Mouse (Mus musculus) heart, postnatal 0 days (tissue): ENCODE results near the gene Cpa2. TPM values are rescaled to one million over a fixed set of nuclear protein-coding genes. Genes with fewer than 3 reads are reported as not detected.

Experiments
- ATAC-seq: fragments of 200-750 bp; cut with Nextera tagmentation; 2 replicates; pipeline ENCODE4 v1.8.0; 2017; ENCODE audit warnings: low read depth, moderate number of reproducible peaks, moderate library complexity; ENCODE audit not compliant: insufficient read depth
- DNase-seq: peaks from one replicate; pipeline ENCODE4 v3.0.0-alpha.2; 2016; ENCODE audit warnings: low spot score
- H3K27ac ChIP-seq: fragments of 300-500 bp; sonication (generic); 2 replicates; pipeline ENCODE4 v1.5.1; 2014; ENCODE audit warnings: low read depth, mild to moderate bottlenecking
- H3K27me3 ChIP-seq: fragments of 300-500 bp; sonication (generic); 2 replicates; pipeline ENCODE4 v1.6.1; 2014; ENCODE audit warnings: low read length, mixed read lengths; ENCODE audit not compliant: control insufficient read depth, insufficient read depth
- H3K36me3 ChIP-seq: fragments of 300-500 bp; sonication (generic); replicated peaks from 2 replicates; pipeline ENCODE4 v1.6.1; 2014; ENCODE audit warnings: low read length, mixed read lengths; ENCODE audit not compliant: control insufficient read depth, insufficient read depth
- H3K4me1 ChIP-seq: fragments of 300-500 bp; sonication (generic); 2 replicates; pipeline ENCODE4 v1.6.1; 2014; ENCODE audit warnings: antibody characterized with exemption; ENCODE audit not compliant: control insufficient read depth, insufficient read depth
- H3K4me2 ChIP-seq: fragments of 300-500 bp; sonication (generic); 2 replicates; pipeline ENCODE4 v1.6.1; 2014; ENCODE audit warnings: low read depth, mild to moderate bottlenecking, low read length, moderate library complexity
- H3K4me3 ChIP-seq: fragments of 300-500 bp; sonication (generic); 2 replicates; pipeline ENCODE4 v1.5.1; 2014; ENCODE audit warnings: low read depth, low read length
- H3K9ac ChIP-seq: fragments of 300-500 bp; sonication (generic); replicated peaks from 2 replicates; pipeline ENCODE4 v1.6.1; 2014; ENCODE audit warnings: low read depth, low read length, mixed read lengths
- H3K9me3 ChIP-seq: fragments of 300-500 bp; sonication (generic); replicated peaks from 2 replicates; pipeline ENCODE4 v1.6.1; 2016; ENCODE audit warnings: low read length; ENCODE audit not compliant: control insufficient read depth
- CTCF ChIP-seq: IDR thresholded peaks from 2 replicates; pipeline ENCODE4 v1.5.1; 2016; ENCODE audit warnings: antibody characterized with exemption, control low read depth, low read depth
- EP300 ChIP-seq: IDR thresholded peaks from 2 replicates; pipeline ENCODE4 v1.6.1; 2016; ENCODE audit warnings: antibody characterized with exemption, low read depth
- WGBS: fragments of 180-500 bp; shearing (Covaris S2); extraction: QIAGEN DNeasy Blood & Tissue Kit; methylation state at CpG from one replicate; pipeline ENCODE4 v1.1.7; 2014; 5-methylcytosine and 5-hydroxymethylcytosine counted together
- polyA plus RNA-seq: library from polyadenylated mRNA; unstranded; fragments of >200 nt; fragmentation: Nextera tagmentation; extraction: Ambion mirVana; gene quantifications from 2 replicates; pipeline ENCODE4 v1.2.1, GENCODE M21; 2015
- total RNA-seq: library from RNA; depleted of rRNA; stranded (reverse); fragments of >200 nt; gene quantifications from 2 replicates; pipeline ENCODE4 v1.2.3, GENCODE M21; 2014; ENCODE audit warnings: low replicate concordance

Cpa2 gene
- total and polyA plus RNA-seq, 2 experiments from 2014 or later = 2.7 TPM; not detected in 1

DNA sequence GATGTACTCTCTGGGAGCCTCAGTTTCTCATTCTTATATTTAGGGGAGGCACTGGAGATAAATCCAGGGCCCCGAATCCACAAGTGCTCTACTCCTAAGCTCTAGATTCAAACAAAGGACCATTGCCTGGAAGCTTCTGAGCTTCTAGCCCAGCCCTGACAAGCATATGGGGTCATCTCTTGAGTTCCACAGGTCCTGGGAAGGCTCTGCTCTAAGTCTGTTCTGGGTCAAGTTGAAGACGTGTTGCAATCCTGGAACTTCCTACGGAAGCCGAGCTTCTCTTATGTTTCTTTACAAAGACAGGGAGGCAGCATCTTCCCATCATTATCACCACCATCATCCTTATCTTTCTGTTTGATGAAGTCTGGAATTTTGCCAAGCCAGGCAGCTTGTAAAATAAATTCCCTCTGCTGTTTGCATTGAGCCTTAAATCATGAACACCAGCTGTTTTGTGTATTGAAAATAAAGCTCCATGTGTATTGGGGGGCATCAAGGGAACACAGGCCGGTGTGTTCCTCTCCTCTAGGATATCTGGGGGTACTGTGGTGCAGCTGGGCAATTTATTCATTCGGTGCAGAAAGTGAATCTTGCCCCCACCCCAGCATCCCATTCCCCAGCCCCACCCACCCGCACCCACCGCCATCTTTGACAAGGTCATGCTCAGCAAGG is 55.0 kb downstream of the Cpa2 start:
- Histone ChIP-seq H3K36me3 (no peaks in the 10 kb centered on the region), H3K4me3 (no peak overlapping the region), H3K27me3 (no peaks in the 10 kb centered on the region), H3K9me3 (no peaks in the 10 kb centered on the region), H3K9ac (no peak overlapping the region), H3K4me1 (no peaks in the 10 kb centered on the region), H3K4me2 (no peak overlapping the region), H3K27ac (no peak overlapping the region)
- WGBS = 87% methylated on average over 8 of the region's 8 CpGs
- ATAC-seq (no peak), DNase-seq (no peak)
- TF ChIP-seq EP300 (no peak), CTCF (no peak)

DNA sequence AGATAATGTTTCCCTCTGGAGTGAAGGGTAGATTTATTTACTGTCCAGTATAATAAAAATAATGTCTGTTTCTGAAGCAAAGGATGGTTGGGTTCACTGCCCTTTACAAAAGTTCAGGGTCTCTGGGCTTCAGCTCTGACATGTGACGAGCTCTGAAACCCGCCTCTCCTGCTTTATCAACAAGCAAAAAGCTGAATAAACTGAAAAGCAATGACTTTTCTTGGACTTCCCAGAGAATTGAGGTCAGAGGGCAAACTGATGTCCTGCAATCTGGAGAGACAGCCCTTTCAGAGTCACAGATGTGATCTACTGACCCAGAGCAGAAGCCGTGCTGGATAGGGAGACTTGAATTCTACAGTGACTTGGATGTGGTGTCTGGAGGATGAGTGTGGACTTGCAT is 58.7 kb downstream of the Cpa2 start:
- Histone ChIP-seq H3K4me2 (no peak overlapping the region), H3K4me1 (no peaks in the 10 kb centered on the region), H3K27me3 (no peaks in the 10 kb centered on the region), H3K9me3 (no peaks in the 10 kb centered on the region), H3K36me3 (no peaks in the 10 kb centered on the region), H3K4me3 (no peak overlapping the region), H3K9ac (no peak overlapping the region), H3K27ac (no peak overlapping the region)
- TF ChIP-seq EP300 (no peak), CTCF (no peak)
- ATAC-seq (no peak), DNase-seq (no peak)
- 69% methylated on average over 3 of the region's 3 CpGs for WGBS

DNA sequence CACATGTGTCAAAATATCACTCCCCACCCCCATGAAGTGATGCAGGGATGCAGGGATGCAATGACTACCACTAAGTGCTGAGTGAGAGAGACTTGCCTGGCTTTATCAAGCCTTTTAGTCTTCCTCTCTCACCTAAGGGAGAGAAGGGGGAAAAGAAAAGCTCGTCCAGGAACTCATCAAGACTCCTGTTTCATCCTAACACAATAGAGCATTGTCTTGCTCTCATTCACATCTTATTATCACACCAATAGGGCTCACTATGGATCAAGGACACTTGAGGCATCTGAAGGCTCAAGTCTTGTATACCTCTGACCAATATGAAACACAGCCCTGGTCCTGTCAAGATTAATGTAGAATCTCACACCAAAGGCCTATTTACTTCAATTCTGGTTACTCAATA is 59.6 kb downstream of the Cpa2 start:
- no peak overlapping the region for H3K4me2 ChIP-seq
- no peaks in the 10 kb centered on the region for H3K36me3 ChIP-seq
- no peak overlapping the region for H3K27ac ChIP-seq
- no peak for DNase-seq
- no peaks in the 10 kb centered on the region for H3K9me3 ChIP-seq
- no peak overlapping the region for H3K4me3 ChIP-seq
- H3K9ac ChIP-seq = no peak overlapping the region
- no peaks in the 10 kb centered on the region for H3K4me1 ChIP-seq
- WGBS = 74% methylated on average over 1 of the region's 1 CpGs
- TF ChIP-seq CTCF (no peak), EP300 (no peak)
- no peak for ATAC-seq
- no peaks in the 10 kb centered on the region for H3K27me3 ChIP-seq

DNA sequence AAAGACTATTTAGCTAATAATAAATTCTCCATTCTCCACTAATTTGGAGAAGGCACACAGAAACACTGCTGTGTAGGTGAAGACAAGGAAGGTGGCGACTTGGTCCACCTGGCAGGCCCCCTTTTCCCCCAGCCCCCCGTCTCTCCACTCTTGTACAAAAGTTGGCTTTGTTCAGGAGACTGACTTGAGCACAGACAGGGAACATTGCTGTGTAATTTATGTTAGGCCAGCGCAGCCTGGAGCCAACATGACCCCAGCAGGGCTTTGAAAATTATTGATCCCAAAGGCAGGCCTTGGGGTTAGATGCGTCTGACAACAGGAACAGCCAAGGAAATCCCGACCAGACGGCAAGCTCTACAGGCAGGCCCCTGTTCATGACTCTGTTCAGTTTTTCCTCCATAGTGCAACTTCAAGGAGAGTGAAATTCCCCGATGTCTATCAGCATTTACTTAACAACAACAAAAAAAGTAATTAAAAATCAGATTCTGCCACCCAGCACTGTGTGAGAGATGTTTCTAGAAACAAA is 63.0 kb downstream of the Cpa2 start:
- H3K36me3 ChIP-seq = no peaks in the 10 kb centered on the region
- H3K9me3 ChIP-seq = no peaks in the 10 kb centered on the region
- H3K27me3 ChIP-seq = no peaks in the 10 kb centered on the region
- no peak for DNase-seq
- H3K4me3 ChIP-seq = no peak overlapping the region
- 86% methylated on average over 7 of the region's 7 CpGs for WGBS
- H3K4me2 ChIP-seq = no peak overlapping the region
- H3K27ac ChIP-seq = no peak overlapping the region
- no peak for TF ChIP-seq EP300
- no peak for TF ChIP-seq CTCF
- no peak for ATAC-seq
- no peaks in the 10 kb centered on the region for H3K4me1 ChIP-seq
- H3K9ac ChIP-seq = no peak overlapping the region

DNA sequence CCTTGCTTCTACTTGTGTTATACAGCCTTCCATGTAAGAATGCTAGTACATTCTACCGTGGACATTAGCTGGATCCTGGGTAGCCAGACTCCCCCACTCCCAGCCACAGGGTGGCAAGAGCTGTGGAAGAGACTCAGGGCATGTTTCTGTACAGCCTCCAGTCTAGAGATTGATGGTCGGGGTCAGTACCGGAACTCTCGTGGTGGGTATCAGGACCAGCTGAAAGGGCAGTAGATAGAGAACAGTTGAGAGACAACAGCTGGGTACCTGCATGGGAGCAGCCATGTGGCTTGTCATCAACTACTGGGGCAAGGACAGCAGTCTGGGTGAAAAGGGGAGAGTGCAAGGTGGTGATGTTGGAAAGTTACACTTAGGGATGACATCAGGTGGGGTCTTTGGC is 63.7 kb downstream of the Cpa2 start:
- WGBS = 82% methylated on average over 4 of the region's 4 CpGs
- no peaks in the 10 kb centered on the region for H3K36me3 ChIP-seq
- no peak overlapping the region for H3K4me3 ChIP-seq
- ATAC-seq (no peak), DNase-seq (no peak)
- H3K4me1 ChIP-seq = no peaks in the 10 kb centered on the region
- no peak overlapping the region for H3K4me2 ChIP-seq
- H3K9me3 ChIP-seq = no peaks in the 10 kb centered on the region
- no peak for TF ChIP-seq CTCF
- no peak for TF ChIP-seq EP300
- H3K27me3 ChIP-seq = no peaks in the 10 kb centered on the region
- no peak overlapping the region for H3K9ac ChIP-seq
- no peak overlapping the region for H3K27ac ChIP-seq

DNA sequence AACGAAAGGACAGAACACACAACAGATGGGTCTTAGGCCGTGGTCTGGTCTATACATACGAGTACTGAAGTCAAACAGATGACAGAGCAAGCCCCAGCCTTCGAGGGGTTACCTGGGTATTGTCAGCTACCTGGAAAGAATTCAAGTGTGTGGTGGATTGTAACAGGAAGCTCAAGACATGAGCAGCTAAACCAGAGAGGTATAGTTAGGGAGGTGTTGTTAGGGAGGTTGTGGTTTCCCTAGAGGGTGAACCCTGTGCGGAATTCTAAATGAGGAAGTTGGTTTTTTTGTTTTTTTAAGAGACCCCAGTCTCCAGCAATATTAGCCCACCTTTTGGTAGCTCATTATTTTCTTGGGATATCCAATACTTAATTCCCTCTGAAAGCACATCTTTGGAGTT is 64.3 kb downstream of the Cpa2 start:
- DNase-seq (no peak), ATAC-seq (no peak)
- no peak overlapping the region for H3K9ac ChIP-seq
- H3K36me3 ChIP-seq = no peaks in the 10 kb centered on the region
- H3K4me3 ChIP-seq = no peak overlapping the region
- H3K27me3 ChIP-seq = no peaks in the 10 kb centered on the region
- 79% methylated on average over 5 of the region's 5 CpGs for WGBS
- no peaks in the 10 kb centered on the region for H3K9me3 ChIP-seq
- no peak overlapping the region for H3K4me2 ChIP-seq
- no peak overlapping the region for H3K27ac ChIP-seq
- no peaks in the 10 kb centered on the region for H3K4me1 ChIP-seq
- TF ChIP-seq EP300 (no peak), CTCF (no peak)
